Mouse (Mus musculus) 3T3-L1 (cell line): ENCODE measurements around the gene Adgrv1.
A peak's percentile ranks its signal among the peaks of the same experiment; 100 is the strongest.

Experiments used
- DNase-seq: peaks from one replicate; pipeline ENCODE4 v3.0.0-alpha.2; 2015; ENCODE audit warnings: low read depth, low spot score

Adgrv1 gene

GRCm38 (mm10) chr13:81610349-81610748 lies 22.6 kb downstream of the Adgrv1 start:
- peak; percentile 4 for DNase-seq

GRCm38 (mm10) chr13:81606991-81607390 lies 26.0 kb downstream of the Adgrv1 start:
- DNase-seq = no peak

- DNase-seq = no peak
Measured at GRCm38 (mm10) chr13:81596910-81597607, 35.9 kb downstream of the Adgrv1 start.

- DNase-seq = no peak
Measured at GRCm38 (mm10) chr13:81578692-81579091, 54.3 kb downstream of the Adgrv1 start.

- DNase-seq = no peak
Measured at GRCm38 (mm10) chr13:81570241-81570821, 62.6 kb downstream of the Adgrv1 start.

GRCm38 (mm10) chr13:81550024-81550423 lies 82.9 kb downstream of the Adgrv1 start:
- DNase-seq = no peak

GRCm38 (mm10) chr13:81534916-81535315 lies 98.0 kb downstream of the Adgrv1 start:
- peak; percentile 90 for DNase-seq

GRCm38 (mm10) chr13:81526687-81527086 lies 106.3 kb downstream of the Adgrv1 start:
- DNase-seq = peak; percentile 49

GRCm38 (mm10) chr13:81510142-81510541 lies 122.8 kb downstream of the Adgrv1 start:
- DNase-seq = no peak

GRCm38 (mm10) chr13:81497035-81497434 lies 135.9 kb downstream of the Adgrv1 start:
- DNase-seq = no peak

GRCm38 (mm10) chr13:81491971-81492370 lies 141.0 kb downstream of the Adgrv1 start:
- DNase-seq = no peak

GRCm38 (mm10) chr13:81486980-81487379 lies 146.0 kb downstream of the Adgrv1 start:
- peak; percentile 43 for DNase-seq

GRCm38 (mm10) chr13:81473750-81474149 lies 159.2 kb downstream of the Adgrv1 start:
- no peak for DNase-seq

- no peak for DNase-seq
Measured at GRCm38 (mm10) chr13:81466661-81467060, 166.3 kb downstream of the Adgrv1 start.

GRCm38 (mm10) chr13:81465794-81466193 lies 167.2 kb downstream of the Adgrv1 start:
- DNase-seq = no peak

GRCm38 (mm10) chr13:81449630-81450029 lies 183.3 kb downstream of the Adgrv1 start:
- DNase-seq = no peak

- DNase-seq = no peak
Measured at GRCm38 (mm10) chr13:81449198-81449597, 183.8 kb downstream of the Adgrv1 start.

- peak; percentile 58 for DNase-seq
Measured at GRCm38 (mm10) chr13:81441412-81441811, 191.5 kb downstream of the Adgrv1 start.

GRCm38 (mm10) chr13:81439390-81440025 lies 193.4 kb downstream of the Adgrv1 start:
- DNase-seq = peak; percentile 83

- no peak for DNase-seq
Measured at GRCm38 (mm10) chr13:81437088-81437487, 195.9 kb downstream of the Adgrv1 start.

GRCm38 (mm10) chr13:81426896-81427755 lies 205.8 kb downstream of the Adgrv1 start:
- DNase-seq = peak; percentile 70

GRCm38 (mm10) chr13:81425111-81425510 lies 207.8 kb downstream of the Adgrv1 start:
- DNase-seq = no peak
